In the genomic region with DNA sequence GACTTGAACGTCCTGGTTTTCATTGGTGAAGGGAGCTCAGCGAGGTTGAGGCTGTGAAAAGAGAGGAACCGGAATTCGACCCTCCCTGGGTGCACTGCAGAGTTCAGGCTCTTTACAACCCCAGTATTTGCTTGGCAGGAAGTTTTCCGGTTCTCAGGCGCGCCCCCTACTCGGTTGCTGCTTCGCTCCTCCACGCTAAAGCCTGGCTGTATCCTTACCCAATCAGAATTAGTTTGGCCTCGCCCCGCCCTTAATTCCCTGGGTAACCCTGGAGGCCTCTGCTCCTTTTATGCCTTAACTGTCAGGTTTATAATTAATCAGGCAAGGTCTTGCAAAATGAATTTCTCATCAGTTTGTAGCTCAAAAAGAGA, we compare ENCODE assay signal across 8 mouse cellular contexts. TPM values are rescaled to one million over a fixed set of nuclear protein-coding genes. Genes with fewer than 3 reads are reported as not detected.
DNase-seq lines count a peak whose midpoint lies in the region; ATAC-seq lines count a peak whose summit lies in the region.

No protein-coding gene starts in this region.

- peak overlapping the region; percentile 100 for H3K4me2 ChIP-seq in forebrain, embryonic 15.5 days (replicated peaks)

- H3K9me3 ChIP-seq in forebrain, embryonic 15.5 days: no peaks in the 10 kb centered on the region

- peaks cover 18% of the 10 kb centered on the region for H3K4me1 ChIP-seq in forebrain, embryonic 15.5 days

- intact Hi-C loops in heart, postnatal 14 days (cut with DNase I): loop anchor here (2.0 kb wide), 1 partner anchor 26 kb away; no protein-coding TSS in a partner anchor

- no peaks in the 10 kb centered on the region for H3K36me3 ChIP-seq in forebrain, embryonic 15.5 days

- 1% methylated on average over 12 of the region's 12 CpGs for WGBS in forebrain, embryonic 15.5 days

- peaks cover 13% of the 10 kb centered on the region; the same call in 1 of the 2 replicates for H3K27me3 ChIP-seq in forebrain, embryonic 15.5 days

- H3K9ac ChIP-seq in forebrain, embryonic 15.5 days (replicated peaks): no peak overlapping the region

- no peak overlapping the region for H3K27ac ChIP-seq in forebrain, embryonic 15.5 days (replicated peaks)

- peak; percentile 87 for ATAC-seq in forebrain, embryonic 15.5 days (replicated peaks)

- peak overlapping the region; percentile 68 for H3K4me3 ChIP-seq in forebrain, embryonic 15.5 days

- peak; percentile 39 for DNase-seq in 3134 (ENCODE audit: extremely low read depth, insufficient read length, low spot score)
- DNase-seq in adrenal gland, postnatal 10 days: peak; percentile 77
- peak; percentile 73 to 74 for DNase-seq in heart, postnatal 14 days
- peak; percentile 90 to 94 for DNase-seq in kidney, postnatal 4 days
- DNase-seq in lung, postnatal 14 days: peak; percentile 83
- DNase-seq in right cerebral cortex, adult 2 months (ENCODE audit: low spot score in 2 of 2): peak; percentile 46 to 56
- DNase-seq in c-Kit-positive CD71-positive TER-119-positive erythroid progenitor cells, embryonic 14.5 days (ENCODE audit: low spot score): no peak

RNA-seq across cellular contexts. Expression of a gene that starts 0.8 kb away (rescaled TPM):
- 1 to 10 TPM; 1.7 to 2.9 TPM for total RNA-seq in adrenal gland, postnatal 10 days (2021)
- 1.8 and 2.3 TPM in 2 replicates for polyA plus RNA-seq in forebrain, embryonic 15.5 days (2015; fragmentation: Nextera tagmentation; extraction: Ambion mirVana)
- 1 to 10 TPM; 3.3 to 3.4 TPM for total RNA-seq in heart, postnatal 14 days (2021)

RNA-seq across cellular contexts. Expression of a gene that starts 42.7 kb away (rescaled TPM):
- under 1 TPM in 1 of 2 experiments, not detected in 1; 0.55 TPM for total RNA-seq in adrenal gland, postnatal 10 days (2021)
- 2.6 and 4.1 TPM in 2 replicates for polyA plus RNA-seq in forebrain, embryonic 15.5 days (2015; fragmentation: Nextera tagmentation; extraction: Ambion mirVana)
- under 1 TPM; 0.27 to 0.41 TPM for total RNA-seq in heart, postnatal 14 days (2021)

RNA-seq across cellular contexts. Expression of a gene that starts 43.3 kb away (rescaled TPM):
- total RNA-seq in adrenal gland, postnatal 10 days (2021): 10 to 100 TPM; 33.2 to 34.1 TPM
- 67.6 and 68.6 TPM in 2 replicates for polyA plus RNA-seq in forebrain, embryonic 15.5 days (2015; fragmentation: Nextera tagmentation; extraction: Ambion mirVana)
- total RNA-seq in heart, postnatal 14 days (2021): 10 to 100 TPM; 26.5 to 27.8 TPM
